Mouse (Mus musculus): ENCODE measurements around the gene Dennd1a.
A peak's percentile ranks its signal among the peaks of the same experiment; 100 is the strongest.

Gene Dennd1a

GRCm38 (mm10) chr2:38028317-38028716 lies 258.9 kb downstream of the Dennd1a start:
- no peak for DNase-seq

GRCm38 (mm10) chr2:38025615-38026014 lies 261.6 kb downstream of the Dennd1a start:
- no peak for DNase-seq

- DNase-seq, result no peak
Measured at GRCm38 (mm10) chr2:38023741-38024130, 263.5 kb downstream of the Dennd1a start.

GRCm38 (mm10) chr2:38023054-38023740 lies 264.0 kb downstream of the Dennd1a start:
- DNase-seq, result no peak

- DNase-seq, result no peak
Measured at GRCm38 (mm10) chr2:38021166-38021565, 266.0 kb downstream of the Dennd1a start.

GRCm38 (mm10) chr2:38014702-38015101 lies 272.5 kb downstream of the Dennd1a start:
- DNase-seq, result no peak

GRCm38 (mm10) chr2:38013839-38014365 lies 273.3 kb downstream of the Dennd1a start:
- peak; percentile 53 for DNase-seq

GRCm38 (mm10) chr2:38007238-38007637 lies 280.0 kb downstream of the Dennd1a start:
- DNase-seq, result no peak

- DNase-seq, result no peak
Measured at GRCm38 (mm10) chr2:38003183-38003680, 284.0 kb downstream of the Dennd1a start.

- DNase-seq, result no peak
Measured at GRCm38 (mm10) chr2:38001004-38001403, 286.2 kb downstream of the Dennd1a start.

GRCm38 (mm10) chr2:37997966-37998365 lies 289.2 kb downstream of the Dennd1a start:
- no peak for DNase-seq

GRCm38 (mm10) chr2:37989091-37989490 lies 298.1 kb downstream of the Dennd1a start:
- no peak for DNase-seq

GRCm38 (mm10) chr2:37988301-37988700 lies 298.9 kb downstream of the Dennd1a start:
- DNase-seq, result no peak

GRCm38 (mm10) chr2:37985690-37986222 lies 301.4 kb downstream of the Dennd1a start:
- DNase-seq, result no peak

GRCm38 (mm10) chr2:37982714-37983113 lies 304.5 kb downstream of the Dennd1a start:
- DNase-seq, result no peak

GRCm38 (mm10) chr2:37981562-37982403 lies 305.4 kb downstream of the Dennd1a start:
- DNase-seq, result no peak

GRCm38 (mm10) chr2:37974201-37974600 lies 313.0 kb downstream of the Dennd1a start:
- DNase-seq, result no peak

GRCm38 (mm10) chr2:37972621-37973020 lies 314.6 kb downstream of the Dennd1a start:
- no peak for DNase-seq

GRCm38 (mm10) chr2:37971726-37972125 lies 315.5 kb downstream of the Dennd1a start:
- DNase-seq, result no peak

GRCm38 (mm10) chr2:37969713-37970485 lies 317.3 kb downstream of the Dennd1a start:
- no peak for DNase-seq

GRCm38 (mm10) chr2:37964534-37964933 lies 322.7 kb downstream of the Dennd1a start:
- DNase-seq, result peak; percentile 42

- DNase-seq, result peak; percentile 65
Measured at GRCm38 (mm10) chr2:37963362-37963761, 323.8 kb downstream of the Dennd1a start.

- no peak for DNase-seq
Measured at GRCm38 (mm10) chr2:37948424-37948823, 338.8 kb downstream of the Dennd1a start.
